Mouse (Mus musculus): ENCODE data around the gene Proca1.

Gene Proca1

DNA sequence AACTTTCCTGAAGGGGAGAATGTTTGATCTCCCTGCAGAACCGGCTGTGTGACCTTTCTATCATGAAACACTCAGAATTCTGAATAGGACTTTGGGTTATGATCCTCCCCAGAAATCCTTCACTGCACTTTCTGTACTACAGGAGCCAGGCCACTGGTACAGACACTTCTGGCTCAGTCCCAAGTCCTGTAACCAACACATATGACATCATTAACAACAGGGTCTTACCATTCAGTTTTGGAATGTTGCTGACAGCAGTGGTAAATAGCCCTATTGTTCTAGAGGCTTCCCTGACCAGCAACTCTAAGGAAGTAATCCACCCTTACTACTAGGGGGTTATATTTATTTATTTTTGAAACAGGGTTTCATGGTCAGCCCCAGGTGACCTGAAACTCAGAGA, at the start of gene Proca1:
Proca1 (plus strand) TSS at position 280 of the 400 bp plus-strand sequence.
- no peak for ATAC-seq (ENCODE audit: insufficient number of reproducible peaks, low FRiP score, low TSS enrichment)

DNA sequence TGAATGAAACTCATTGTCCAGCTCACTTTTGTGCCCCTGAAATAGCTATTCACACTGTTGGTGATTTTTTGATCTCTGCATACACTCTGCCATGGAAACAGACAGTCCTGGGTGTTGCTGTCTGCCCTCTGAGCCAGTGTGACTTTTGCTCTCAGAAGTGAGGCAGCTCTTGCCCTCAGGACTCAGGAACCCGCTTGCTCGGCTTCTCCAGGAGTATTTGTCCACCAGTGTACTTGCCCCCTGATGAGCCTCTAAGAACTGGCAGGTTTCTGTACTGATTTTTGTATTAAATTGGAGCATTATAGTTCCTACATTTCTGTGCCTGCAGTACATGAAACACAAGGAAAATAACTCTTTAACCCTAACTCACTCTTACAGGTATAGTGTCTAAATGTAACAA, 49.7 kb upstream of the Proca1 start:
- no peak for ATAC-seq (ENCODE audit: insufficient number of reproducible peaks, low FRiP score, low TSS enrichment)

DNA sequence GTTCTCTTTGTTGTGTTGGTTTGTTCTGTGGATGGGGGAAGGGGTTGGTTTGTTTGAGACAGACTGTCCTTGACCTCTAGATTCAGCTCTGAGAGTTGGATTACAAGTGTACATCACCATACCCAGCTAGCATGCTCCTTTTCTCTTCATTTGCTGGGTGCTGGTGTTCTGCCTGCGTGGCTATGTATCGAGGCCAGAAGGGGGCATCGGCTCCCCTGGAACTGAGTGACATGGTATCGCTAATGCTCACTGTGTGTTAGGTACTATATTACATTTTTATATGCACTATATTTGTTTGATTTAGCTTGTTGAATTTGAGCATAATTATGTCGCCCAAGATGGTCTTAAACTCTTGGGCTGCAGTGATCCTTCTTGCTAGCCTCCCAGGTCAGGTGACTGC, 47.0 kb upstream of the Proca1 start:
- ATAC-seq (ENCODE audit: insufficient number of reproducible peaks, low FRiP score, low TSS enrichment), result no peak

DNA sequence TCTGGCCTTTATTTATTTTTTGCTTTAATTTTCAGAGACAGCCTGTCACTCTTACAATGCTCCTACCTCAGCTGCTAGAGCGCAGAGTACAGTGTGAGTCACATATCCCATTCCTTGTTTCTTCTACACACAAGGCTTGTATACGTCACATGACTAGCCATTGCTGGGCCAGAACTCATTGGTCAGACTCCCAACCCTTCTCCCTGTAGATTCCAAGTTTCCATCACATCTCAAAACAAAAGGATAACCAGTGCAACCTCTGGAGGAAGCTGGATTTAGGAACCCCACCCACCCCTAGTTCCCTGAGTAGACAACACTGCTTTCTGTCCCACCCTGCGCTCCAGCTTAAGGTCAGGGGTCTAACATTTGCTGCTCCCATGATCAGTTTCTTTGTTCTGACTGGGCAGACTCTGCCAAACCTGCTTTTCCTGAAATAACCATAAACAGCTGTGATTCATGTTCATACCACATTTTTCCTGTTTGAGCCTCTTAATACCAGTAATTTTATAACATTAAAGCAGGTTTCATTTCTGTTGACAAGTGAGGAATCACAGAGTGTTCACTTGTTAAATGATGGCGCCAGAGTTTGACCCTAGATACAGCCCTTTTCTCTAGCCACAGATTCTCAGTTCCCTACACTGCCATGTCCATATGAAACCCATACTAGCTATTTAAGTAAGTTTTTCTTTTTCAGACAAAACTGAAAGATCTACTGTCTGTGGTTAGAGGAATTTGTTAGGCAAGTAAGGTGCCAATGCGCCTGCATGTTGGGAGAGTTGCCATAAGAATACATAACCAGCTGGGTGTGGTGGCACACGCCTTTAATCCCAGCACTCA, 46.3 kb upstream of the Proca1 start:
- ATAC-seq (ENCODE audit: insufficient number of reproducible peaks, low FRiP score, low TSS enrichment), result no peak

DNA sequence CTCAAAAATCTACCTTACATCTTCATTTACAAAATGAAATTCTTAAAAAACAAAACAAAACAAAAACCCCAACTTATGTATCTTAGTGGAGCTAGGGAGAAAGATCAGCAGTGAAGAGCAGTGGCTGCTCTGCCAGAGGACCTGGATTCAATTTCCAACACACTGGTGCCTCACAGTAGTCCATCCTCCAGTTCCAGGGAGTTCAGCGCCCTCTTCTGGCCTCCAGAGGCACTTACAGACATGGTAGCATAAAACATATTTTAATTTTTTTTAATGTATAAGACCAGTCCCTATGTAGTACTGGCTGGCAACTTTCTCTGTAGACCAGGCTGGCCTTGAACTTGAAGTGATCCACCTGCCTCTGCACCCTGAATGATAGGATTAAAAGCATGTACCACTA, 42.0 kb upstream of the Proca1 start:
- no peak for ATAC-seq (ENCODE audit: insufficient number of reproducible peaks, low FRiP score, low TSS enrichment)

DNA sequence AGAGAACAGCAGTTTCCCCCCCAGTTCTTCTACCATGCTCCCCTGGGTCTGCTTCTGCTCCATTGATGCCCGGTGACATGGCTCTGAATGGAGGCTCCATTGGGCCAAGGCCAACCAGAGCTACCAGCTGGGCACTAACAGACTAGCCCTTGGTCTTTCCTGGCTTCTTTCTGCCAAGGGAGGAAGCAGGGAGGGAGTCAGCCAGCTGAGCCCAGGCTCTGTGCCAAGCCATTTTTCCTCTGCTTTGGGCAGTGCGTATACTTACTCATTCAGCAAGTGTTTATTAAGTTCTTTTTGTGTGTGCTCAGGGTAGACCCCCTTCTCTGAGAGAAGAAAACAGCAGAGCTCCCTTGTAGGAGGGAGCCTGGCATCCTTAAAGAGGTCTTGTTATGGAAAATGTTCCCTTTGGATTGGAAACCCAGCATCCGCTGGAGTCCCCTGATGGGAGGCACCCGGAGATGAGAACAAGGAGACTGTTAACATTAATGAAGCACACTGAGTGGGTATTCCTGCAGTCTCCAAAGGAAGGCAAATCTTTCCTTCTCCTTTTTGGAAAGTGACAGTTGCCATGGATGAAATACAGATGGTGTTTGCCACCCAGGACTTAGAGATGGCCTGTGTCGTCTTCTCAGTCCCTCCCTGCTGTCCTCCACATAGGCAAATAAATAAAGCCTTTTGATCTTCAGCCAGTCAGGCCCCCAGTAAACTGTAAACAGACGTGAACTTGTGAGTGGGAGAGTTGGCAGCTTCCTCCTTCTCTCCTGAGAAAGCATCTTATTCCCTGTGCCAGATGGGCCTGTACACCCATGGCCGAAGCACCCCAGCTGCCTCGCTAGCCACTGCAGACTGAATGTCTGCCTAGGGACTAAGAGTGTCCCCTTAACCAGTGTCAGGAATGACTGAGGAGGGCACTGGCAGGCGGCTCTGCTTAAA, 40.6 kb upstream of the Proca1 start:
- ATAC-seq (ENCODE audit: insufficient number of reproducible peaks, low FRiP score, low TSS enrichment), result peak; percentile 81; the same call in 1 of the 2 replicates

DNA sequence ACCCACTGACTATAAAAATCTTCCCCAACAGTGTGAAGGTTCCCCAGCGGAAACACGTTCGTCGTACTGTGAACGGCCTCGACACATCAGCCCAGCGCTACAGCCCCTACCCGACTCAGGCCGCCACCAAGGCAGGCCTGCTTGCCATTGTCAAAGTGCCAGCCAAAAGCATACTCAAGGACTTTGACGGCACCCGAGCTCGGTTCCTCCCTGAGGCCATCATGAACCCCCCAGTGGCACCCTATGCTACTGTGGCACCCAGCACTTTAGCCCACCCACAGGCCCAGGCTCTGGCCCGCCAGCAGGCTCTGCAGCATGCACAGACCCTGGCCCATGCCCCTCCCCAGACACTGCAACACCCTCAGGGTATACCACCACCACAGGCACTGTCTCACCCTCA, 39.4 kb upstream of the Proca1 start:
- ATAC-seq (ENCODE audit: insufficient number of reproducible peaks, low FRiP score, low TSS enrichment), result no peak

DNA sequence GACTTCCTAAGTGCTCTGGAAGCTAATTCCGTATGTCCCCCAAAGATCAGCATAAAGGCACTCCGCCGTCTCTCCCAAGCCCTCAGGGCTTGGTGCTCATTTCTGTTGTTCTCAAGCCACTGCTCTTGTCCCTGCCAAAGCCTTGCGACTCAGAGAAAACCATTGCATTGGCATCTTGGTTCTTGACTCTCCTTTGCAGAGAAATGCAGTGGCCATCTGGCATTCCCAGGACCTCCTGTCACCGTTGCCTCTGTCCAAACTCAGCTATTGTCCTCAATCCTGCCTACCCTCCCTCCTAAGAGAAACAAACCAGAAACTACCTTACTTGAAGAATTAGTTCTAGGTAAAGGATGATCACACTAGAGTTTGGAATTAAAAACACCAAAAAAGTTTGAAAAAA, 37.5 kb upstream of the Proca1 start:
- no peak for ATAC-seq (ENCODE audit: insufficient number of reproducible peaks, low FRiP score, low TSS enrichment)

DNA sequence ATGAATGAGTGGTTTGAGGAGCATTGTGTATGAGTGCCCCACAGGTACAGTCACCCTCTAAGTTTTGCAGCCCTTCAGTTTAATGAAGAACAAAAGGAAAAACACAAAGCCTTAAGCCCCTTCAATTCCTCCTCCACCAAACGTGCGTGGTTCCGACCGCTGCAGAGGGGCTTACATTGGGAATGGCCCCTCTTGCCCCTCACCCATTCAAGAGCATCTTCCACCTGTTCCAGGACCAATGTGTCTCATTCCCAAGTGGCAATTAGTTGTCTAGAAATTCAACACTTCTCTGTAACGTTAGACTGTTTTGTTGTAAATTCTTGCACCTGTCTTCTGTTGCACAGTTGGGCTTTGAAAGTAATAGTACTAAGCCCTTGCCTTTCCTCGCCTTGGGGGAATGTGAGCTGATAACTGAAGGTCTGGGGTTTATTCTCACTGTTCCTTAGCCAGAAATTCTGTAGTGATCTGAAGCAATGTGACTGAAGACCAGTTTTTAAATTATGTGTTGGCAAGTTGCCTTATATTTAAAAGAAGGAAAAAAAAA, 37.0 kb upstream of the Proca1 start:
- ATAC-seq (ENCODE audit: insufficient number of reproducible peaks, low FRiP score, low TSS enrichment), result no peak

DNA sequence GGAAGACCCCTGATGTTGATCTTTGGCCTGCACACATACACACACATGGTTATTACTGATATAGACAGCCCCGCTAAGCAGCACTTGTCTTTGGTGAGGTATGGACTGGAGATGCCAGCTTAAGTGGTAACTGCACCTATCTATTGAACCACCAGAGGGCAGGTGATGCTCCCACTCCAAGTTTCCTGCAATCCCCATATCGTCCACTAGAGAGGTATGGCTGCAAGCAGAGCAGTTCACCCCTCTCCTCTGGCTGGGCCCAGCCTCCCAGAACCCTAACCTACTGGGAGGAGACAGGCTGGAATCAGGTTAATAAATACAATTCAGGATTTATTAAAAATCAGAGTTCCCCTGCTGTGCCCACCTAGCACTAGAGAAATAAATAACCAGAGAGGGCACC, 34.1 kb upstream of the Proca1 start:
- ATAC-seq (ENCODE audit: insufficient number of reproducible peaks, low FRiP score, low TSS enrichment), result peak; percentile 76; the same call in 1 of the 2 replicates

DNA sequence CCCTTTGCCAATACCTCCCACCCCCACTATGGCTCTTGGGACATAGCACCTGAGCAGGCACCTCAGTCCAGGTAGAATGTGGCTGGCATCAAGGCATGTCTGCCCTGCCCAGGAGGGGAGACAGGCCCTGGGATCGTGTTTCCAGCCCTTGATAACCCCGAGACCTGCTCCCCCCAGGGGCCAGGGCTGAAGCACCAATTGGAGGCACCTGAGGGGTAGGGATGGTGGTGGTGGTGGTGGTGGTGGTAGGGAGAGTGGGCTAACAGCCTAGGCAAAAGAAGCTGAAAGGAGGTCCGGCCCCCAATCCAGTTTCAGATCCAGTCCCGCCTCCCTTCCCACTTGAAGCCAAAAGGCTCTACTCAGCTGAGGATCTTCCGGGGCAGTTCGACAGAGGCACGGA, 33.6 kb upstream of the Proca1 start:
- ATAC-seq (ENCODE audit: insufficient number of reproducible peaks, low FRiP score, low TSS enrichment), result no peak

DNA sequence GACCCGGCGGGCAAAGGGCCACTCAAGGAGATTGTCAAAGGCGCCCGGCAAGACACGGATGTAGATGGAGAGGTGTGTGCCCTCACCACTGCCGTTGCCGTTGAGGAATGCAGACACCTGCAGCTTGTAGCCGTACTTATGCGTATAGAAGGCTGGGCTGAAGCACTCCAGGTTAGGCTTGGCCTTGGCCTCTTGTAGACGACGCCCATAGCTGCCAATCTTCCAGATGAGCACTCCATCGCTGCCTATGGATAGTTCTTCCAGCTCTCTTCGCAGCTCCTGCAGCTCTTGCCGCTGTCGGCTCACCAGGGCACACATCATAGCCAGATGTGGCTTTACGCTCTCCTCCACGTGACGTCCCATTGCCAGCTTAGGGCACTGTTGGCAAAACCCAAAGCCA, 33.0 kb upstream of the Proca1 start:
- ATAC-seq (ENCODE audit: insufficient number of reproducible peaks, low FRiP score, low TSS enrichment), result no peak

DNA sequence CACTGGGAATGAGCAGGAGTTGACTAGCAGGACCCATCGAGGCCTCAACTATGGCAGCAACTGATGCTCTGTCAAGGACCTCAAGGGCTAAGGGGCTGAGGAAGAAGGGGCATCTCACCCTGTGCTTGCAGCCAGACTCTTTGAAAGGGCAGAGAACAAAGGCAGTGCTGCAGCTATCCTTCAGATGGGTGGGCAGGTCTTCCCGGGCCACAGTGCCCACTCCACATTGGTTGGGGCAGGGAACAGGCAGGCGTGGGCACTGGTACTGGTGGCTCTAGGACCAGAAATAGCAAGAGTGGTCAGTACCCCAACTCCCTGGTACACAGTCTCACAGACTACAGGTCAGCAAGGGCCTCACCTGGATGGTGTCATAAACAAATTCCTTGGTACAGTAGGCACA, 32.5 kb upstream of the Proca1 start:
- no peak for ATAC-seq (ENCODE audit: insufficient number of reproducible peaks, low FRiP score, low TSS enrichment)

DNA sequence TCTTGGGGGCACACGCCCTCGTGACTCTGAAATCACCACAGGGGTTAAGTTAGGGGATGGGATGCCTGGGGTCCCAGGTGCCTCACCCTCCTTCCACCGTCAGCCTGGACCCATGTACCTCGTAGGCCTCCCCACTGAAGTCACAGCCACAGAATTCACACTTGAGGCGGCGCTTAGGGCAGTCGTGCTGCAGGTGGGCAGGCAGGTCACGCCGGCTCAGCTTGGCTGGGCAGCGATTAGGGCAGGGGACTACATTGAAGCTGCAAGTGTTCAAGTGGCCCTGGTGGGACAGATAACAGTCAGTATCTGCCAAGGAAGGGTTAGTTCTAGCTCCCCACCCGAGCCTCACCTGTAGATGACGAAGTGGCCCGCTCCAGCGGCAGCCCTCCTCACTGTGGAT, 32.0 kb upstream of the Proca1 start:
- ATAC-seq (ENCODE audit: insufficient number of reproducible peaks, low FRiP score, low TSS enrichment), result no peak

DNA sequence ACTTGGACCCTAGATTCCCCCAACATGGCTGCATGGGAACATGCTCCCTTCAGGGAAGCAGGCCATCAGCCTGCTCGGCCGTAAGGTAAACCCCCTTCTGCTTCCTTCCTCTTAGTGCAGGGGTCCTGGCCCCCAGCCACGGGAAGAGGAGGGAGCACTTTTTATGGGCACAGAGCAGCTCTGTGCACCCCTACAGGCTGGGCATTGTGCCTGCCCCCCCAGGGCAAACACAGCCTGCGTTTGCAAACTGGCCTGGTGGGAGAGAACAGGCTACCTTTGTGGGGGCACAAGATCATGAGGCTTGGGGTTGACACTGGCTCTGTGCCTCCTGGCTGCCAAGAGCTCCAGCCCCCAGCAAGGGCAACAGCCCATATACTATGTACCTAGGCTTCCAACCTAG, 31.2 kb upstream of the Proca1 start:
- ATAC-seq (ENCODE audit: insufficient number of reproducible peaks, low FRiP score, low TSS enrichment), result no peak

DNA sequence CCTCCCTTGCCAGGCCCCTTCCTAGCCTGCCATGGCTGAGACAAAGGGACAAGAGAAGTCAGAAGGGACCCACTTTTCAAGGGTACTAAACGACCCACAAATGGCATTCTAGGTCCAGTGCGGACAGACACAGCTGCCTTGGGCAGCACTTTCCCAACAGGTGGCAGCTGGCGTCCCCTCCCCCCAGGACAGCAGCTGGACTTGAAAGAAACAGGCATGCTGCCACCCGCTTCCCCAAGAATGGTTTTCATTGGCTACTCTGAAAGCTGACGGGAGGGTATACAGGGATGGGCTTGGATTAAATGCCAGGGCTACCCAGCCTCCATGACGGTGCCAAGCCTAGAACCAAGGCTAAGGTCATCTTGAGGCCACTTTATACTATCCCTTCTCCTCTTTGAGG, 30.7 kb upstream of the Proca1 start:
- ATAC-seq (ENCODE audit: insufficient number of reproducible peaks, low FRiP score, low TSS enrichment), result no peak

DNA sequence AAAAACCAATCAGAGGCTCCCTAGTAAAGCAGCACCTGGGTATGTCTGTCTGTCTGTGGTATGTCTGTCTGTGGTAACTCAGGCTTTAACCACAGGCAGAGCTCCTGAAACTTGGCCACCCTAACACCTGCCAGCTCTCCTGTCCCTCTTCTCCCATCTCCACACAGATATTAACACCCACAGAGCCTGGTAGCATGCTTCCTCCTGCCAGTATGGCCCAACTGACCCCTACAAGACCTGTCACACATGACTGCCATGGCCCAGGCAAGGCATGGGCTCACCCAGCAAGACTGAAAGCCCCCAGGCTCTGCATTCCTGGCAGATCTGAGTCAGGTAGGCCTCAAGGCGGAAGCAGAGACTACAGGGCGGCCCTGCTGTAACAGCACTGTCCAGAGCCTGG, 30.1 kb upstream of the Proca1 start:
- ATAC-seq (ENCODE audit: insufficient number of reproducible peaks, low FRiP score, low TSS enrichment), result no peak

DNA sequence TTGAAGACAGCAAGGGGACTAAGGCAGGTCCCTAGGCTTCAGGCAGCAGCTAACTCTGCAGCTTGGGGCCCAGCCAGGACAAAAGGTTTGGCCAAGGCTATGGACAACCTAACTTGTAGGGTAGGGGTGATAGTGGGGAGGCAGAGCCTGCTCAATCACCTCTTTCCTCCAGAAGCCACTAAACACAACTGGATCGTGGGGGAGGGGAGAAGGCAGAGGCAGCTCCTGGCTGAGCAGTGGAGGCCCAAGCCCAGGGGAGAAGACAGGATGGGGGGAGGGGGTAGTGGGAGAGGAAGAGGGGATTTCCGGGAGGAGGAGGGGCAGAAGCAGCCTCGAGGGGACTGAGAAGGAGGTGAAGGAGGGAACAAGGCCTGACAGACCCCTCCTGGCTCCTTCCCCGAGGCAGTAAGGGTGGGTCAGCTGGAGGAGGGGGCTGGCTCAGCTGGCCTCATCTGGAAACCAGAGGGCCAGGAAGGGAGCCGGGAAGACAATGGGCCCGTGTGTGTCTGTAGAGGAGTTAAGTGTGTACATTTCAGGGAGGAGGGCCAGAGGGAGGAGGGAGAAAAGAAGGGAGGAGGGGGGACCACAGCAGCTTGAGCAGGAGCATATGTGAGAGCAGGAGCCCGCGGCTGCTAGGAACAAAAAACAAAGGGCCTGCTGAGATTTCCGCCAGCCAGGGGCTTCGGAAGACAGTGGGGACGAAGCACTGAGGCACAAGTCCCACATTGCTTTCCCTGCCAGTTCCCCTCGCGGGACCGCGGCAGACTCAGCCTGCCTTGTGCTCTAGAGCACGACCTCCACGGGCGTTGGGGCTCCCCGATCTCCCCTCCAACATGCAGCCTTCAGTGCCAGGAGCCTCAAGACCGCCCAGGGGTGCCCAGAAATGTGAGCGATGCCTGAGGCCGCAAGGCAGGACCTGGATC, 29.2 kb upstream of the Proca1 start:
- no peak for ATAC-seq (ENCODE audit: insufficient number of reproducible peaks, low FRiP score, low TSS enrichment)

DNA sequence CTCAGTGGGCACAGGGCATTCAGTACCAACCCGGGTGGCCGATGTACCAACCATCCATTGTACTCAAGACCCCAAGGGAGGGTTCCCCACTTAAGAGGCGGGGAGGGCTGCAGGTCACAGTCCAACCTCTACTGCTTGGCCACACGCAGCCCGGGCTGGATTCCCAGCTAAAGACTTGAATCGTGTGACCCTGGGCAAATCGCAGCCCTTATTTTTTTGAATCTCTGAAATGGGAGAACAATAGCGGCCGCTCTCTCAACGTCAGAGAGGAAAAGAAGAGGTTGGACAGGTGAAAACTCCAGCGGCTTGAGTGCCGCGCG, 28.6 kb upstream of the Proca1 start:
- ATAC-seq (ENCODE audit: insufficient number of reproducible peaks, low FRiP score, low TSS enrichment), result no peak

Data from cerebellum, adult (tissue).